Mouse (Mus musculus) small intestine, adult 2 months (tissue): Measurements from ENCODE around the gene Ceacam15.

Experiments used
- CTCF ChIP-seq: fragments of 200-500 bp; IDR thresholded peaks from 2 replicates; pipeline ENCODE4 v1.5.1; 2012; ENCODE audit warnings: low read depth, mild to moderate bottlenecking, control low read depth, inconsistent platforms, low read length, moderate library complexity, mixed read lengths; ENCODE audit not compliant: insufficient replicate concordance, insufficient read length; ENCODE audit errors: extremely low read depth
- POLR2A ChIP-seq: fragments of 200-500 bp; IDR thresholded peaks from 2 replicates; pipeline ENCODE4 v1.6.1; 2012; ENCODE audit warnings: low read depth, mild to moderate bottlenecking, control low read depth, inconsistent platforms, low read length, moderate library complexity

DNA sequence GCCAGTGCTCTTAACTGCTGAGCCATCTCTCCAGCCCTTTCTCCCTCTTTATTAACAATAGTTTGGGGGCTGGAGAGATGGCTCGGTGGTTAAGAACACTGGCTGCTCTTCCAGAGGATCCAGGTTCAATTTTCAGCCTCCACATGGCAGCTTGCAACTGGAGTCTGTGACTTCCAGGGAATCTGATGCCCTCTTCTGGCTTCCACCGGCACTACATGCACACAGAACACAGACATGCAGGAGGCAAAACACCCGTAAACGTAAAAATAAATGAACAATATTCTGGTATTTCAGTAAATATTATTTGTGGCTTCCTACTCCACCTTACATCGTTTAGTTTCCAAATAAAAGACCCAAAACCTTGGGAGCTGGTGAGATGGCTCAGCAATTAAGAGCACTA lies 35.1 kb upstream of the Ceacam15 start:
- no peak for TF ChIP-seq POLR2A
- TF ChIP-seq CTCF, result peak; percentile 25; the same call in 1 of the 2 replicates
